Mouse (Mus musculus) MEL-GATA-1-ER (cell line): ENCODE results near the gene Foxo6.
A peak's percentile ranks its signal among the peaks of the same experiment; 100 is the strongest.

ENCODE experiments used
- DNase-seq: peaks from one replicate; pipeline ENCODE4 v3.0.0-alpha.2; 2012; ENCODE audit warnings: low read depth; ENCODE audit errors: extremely low read depth

Gene Foxo6

GRCm38 (mm10) chr4:120248800-120249261 is 38.3 kb downstream of the Foxo6 start:
- no peak for DNase-seq

GRCm38 (mm10) chr4:120247412-120247811 is 39.7 kb downstream of the Foxo6 start:
- no peak for DNase-seq

GRCm38 (mm10) chr4:120246086-120246485 is 41.1 kb downstream of the Foxo6 start:
- DNase-seq: no peak

- DNase-seq: no peak
Measured at GRCm38 (mm10) chr4:120242783-120243262, 44.3 kb downstream of the Foxo6 start.

- no peak for DNase-seq
Measured at GRCm38 (mm10) chr4:120241106-120241505, 46.0 kb downstream of the Foxo6 start.

- no peak for DNase-seq
Measured at GRCm38 (mm10) chr4:120239419-120239818, 47.7 kb downstream of the Foxo6 start.

GRCm38 (mm10) chr4:120233243-120233642 is 53.9 kb downstream of the Foxo6 start:
- no peak for DNase-seq

GRCm38 (mm10) chr4:120232541-120232940 is 54.6 kb downstream of the Foxo6 start:
- no peak for DNase-seq

GRCm38 (mm10) chr4:120231982-120232381 is 55.2 kb downstream of the Foxo6 start:
- no peak for DNase-seq

- DNase-seq: peak; percentile 27
Measured at GRCm38 (mm10) chr4:120230256-120230649, 56.9 kb downstream of the Foxo6 start.

GRCm38 (mm10) chr4:120229505-120230255 is 57.5 kb downstream of the Foxo6 start:
- DNase-seq: no peak

GRCm38 (mm10) chr4:120228613-120229012 is 58.5 kb downstream of the Foxo6 start:
- no peak for DNase-seq

- DNase-seq: no peak
Measured at GRCm38 (mm10) chr4:120227224-120227623, 59.9 kb downstream of the Foxo6 start.

- no peak for DNase-seq
Measured at GRCm38 (mm10) chr4:120226682-120227081, 60.5 kb downstream of the Foxo6 start.

- DNase-seq: peak; percentile 44
Measured at GRCm38 (mm10) chr4:120225135-120225780, 61.9 kb downstream of the Foxo6 start.

- DNase-seq: peak; percentile 42
Measured at GRCm38 (mm10) chr4:120223805-120224204, 63.3 kb downstream of the Foxo6 start.

- DNase-seq: no peak
Measured at GRCm38 (mm10) chr4:120223108-120223745, 63.9 kb downstream of the Foxo6 start.

GRCm38 (mm10) chr4:120221708-120222107 is 65.4 kb downstream of the Foxo6 start:
- no peak for DNase-seq

- no peak for DNase-seq
Measured at GRCm38 (mm10) chr4:120218878-120219277, 68.3 kb downstream of the Foxo6 start.
